Mouse (Mus musculus) olfactory bulb, adult 2 months (tissue): ENCODE results near the gene Pknox2.

Experiments
- CTCF ChIP-seq: fragments of 200-500 bp; IDR thresholded peaks from 2 replicates; pipeline ENCODE4 v1.5.1; 2012; ENCODE audit warnings: low read depth, mild to moderate bottlenecking, low read length, moderate library complexity; ENCODE audit not compliant: insufficient read depth
- POLR2A ChIP-seq: fragments of 200-500 bp; IDR thresholded peaks from 2 replicates; pipeline ENCODE4 v1.6.1; 2012; ENCODE audit warnings: mild to moderate bottlenecking, low read depth, low read length, moderate library complexity; ENCODE audit not compliant: insufficient read depth

DNA sequence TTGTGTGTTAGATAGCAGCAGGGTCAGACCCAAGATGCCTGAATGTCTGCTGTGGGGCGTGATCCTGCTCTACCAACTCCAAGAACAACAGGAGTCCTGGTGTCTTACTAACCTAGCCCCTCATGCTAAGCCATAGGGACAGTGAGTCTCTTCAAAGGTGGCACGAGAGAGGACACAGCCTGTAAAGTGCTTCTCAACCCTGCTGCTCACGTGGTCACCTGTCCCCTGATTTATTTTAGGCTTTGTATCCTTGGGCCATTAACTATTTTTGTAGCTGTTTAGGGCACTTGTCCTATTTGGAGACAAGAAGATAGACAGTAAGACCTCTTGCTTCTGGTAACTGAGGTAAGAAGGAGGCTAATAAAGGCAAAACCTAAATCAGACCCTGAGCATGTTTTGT lies 183.7 kb downstream of the Pknox2 start:
- TF ChIP-seq CTCF (no peak), POLR2A (no peak)
